Mouse (Mus musculus) adrenal gland, adult 8-10 months (tissue): Measurements from ENCODE around the gene Ina. TPM values are rescaled to one million over a fixed set of nuclear protein-coding genes. Genes with fewer than 3 reads are reported as not detected.
"Not testable (repeated sequence)": the region's sequence is repeated elsewhere in the genome, so short reads cannot be mapped to it uniquely, and the experiment has no call there.

Source experiments
- DNase-seq: peaks from one replicate; pipeline ENCODE4 v3.0.0; 2022
- total RNA-seq, 4 experiments: library from RNA; stranded (reverse); gene quantifications; 2 replicates each; pipeline ENCODE4 v1.2.4; 2022

The Ina gene
- 1 to 10 TPM; 6.1 to 9.9 (median 7.6) TPM for total RNA-seq

DNA sequence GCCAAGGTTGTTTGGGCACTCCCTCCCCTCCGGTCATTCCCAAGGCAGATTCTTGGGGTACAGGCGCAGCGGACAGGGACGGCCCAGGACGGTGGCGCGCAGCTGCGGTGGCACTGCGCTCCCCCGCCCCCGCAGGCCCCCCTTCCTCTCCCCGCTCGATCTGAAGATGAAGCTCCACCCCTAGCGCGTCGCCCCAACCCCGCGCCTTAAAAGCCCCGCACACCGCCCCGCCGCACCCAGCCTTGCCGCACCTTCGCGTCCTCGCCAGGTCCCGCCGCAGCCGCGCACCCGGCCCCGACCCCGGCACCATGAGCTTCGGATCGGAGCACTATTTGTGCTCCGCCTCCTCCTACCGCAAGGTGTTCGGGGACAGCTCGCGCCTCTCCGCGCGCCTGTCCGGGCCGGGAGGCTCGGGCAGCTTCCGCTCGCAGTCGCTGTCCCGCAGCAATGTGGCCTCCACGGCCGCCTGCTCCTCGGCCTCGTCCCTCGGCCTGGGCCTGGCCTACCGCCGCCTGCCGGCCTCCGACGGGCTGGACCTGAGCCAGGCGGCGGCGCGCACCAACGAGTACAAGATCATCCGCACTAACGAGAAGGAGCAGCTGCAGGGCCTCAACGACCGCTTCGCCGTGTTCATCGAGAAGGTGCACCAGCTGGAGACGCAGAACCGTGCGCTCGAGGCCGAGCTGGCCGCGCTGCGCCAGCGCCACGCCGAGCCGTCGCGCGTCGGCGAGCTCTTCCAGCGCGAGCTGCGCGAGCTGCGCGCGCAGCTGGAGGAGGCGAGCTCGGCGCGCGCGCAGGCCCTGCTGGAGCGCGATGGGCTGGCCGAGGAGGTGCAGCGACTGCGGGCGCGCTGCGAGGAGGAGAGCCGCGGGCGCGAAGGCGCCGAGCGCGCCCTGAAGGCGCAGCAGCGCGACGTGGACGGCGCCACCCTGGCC, at the start of gene Ina, which contains the start of gene Nt5c2:
TSS of gene Ina (plus strand) at position 252 of the 935 bp plus-strand sequence.
TSS of gene Nt5c2 (minus strand) at position 707 of the 935 bp plus-strand sequence.
- no peak for DNase-seq

GRCm38 (mm10) chr19:46965496-46965895, 49.0 kb upstream of the Ina start:
- DNase-seq: no peak

DNA sequence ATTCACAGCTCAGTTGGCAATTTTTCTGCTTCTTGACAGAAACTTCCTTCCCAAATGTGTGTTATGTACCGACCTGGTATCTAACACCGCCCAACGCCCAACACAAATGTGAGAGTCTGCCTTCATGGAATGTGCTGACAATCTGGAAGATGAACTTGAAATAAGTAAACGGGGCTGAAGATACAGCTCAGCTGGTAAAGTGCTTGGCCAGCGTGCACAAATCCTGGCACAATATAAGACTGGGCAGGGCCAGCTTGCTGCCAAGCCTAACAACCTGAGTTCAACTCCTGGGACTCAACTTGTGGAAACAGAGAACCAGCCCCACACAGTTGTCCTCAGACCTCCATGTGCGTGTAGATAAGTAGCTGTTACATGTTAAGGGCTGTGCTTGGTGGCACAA, 48.2 kb upstream of the Ina start:
- no peak for DNase-seq

DNA sequence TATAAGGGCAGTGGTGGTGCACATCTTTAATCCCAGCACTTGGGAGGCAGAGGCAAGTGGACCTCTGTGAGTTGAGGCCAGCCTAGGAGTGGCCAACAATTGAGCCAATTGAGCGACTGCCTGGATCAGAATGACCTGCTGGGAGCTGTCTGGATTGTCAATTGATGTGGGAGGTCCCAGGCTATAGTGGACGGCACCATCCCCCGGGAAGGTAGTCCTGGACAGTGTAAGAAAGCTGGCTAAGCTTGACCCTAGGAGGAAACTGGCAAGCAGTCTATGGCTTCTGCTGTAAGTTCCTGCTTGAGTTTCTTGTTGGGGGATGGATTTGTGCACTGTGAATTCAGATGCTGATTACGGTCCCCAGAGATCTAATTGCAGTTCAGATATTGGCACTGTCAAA, 46.6 kb upstream of the Ina start:
- no peak for DNase-seq

- DNase-seq: no peak
Observed at GRCm38 (mm10) chr19:46968833-46969232, 45.7 kb upstream of the Ina start.

DNA sequence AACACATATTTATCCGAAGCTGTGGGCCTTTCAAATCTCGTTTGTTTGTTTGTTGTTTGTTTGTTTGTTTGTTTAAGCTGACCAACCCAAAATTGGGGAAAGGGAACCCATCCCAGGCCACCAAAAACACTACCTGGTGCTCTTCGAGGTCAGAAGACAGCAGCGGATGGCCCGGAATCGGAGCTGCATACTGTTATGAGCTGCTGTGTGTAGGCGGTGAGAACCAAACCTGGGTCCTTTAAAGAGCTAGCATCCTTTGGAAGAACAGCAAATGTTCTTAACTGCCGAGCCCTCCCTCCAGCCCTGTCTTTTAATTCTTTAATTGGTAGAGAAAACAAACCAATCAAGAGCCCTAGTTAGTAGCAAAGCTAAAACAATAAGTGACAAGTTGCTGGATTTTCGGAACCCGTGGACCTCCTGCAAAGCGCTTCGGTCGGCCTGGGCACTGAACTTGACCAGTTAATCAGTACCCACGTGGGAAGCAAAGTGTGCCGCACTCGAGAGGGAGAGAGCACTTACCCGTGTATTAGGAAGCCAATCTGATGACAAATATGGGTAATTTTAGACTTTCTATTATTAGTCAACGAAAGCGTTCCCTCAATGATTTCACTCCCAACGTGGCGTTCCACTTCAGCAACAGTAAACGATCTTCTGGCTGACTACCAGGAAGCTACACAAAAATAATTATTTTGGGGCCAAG, 45.1 kb upstream of the Ina start:
- no peak for DNase-seq

DNA sequence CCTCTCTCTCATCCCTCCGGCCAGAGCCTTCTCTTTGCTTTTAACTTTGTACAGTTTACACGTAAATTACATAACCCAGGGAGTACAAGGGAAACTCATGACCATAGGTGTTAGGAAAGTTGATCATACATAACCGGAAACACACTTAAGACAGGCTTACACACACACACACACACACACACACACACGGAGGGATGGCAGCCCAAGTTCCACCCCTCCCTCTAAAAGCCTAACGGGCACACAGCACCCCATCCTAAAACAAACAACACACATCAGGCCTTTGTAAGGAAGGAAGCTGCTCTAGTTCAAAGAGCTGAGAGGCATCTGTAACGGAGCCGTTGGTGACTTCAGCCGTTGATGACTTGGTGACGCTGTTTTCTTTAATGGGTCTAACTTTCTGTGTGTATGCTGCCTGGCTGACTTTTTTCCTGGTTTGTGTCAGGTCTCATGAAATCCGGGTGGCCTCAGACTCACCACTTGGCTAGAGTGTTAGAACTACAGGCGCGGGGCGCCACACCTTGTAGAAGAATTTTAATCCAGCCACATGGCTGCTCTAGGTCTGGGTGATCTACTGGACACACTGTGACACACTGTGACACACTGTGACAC, 44.3 kb upstream of the Ina start:
- DNase-seq: no peak

GRCm38 (mm10) chr19:46971051-46971689, 43.3 kb upstream of the Ina start:
- no peak for DNase-seq

- no peak for DNase-seq
Observed at GRCm38 (mm10) chr19:46971712-46972111, 42.8 kb upstream of the Ina start.

DNA sequence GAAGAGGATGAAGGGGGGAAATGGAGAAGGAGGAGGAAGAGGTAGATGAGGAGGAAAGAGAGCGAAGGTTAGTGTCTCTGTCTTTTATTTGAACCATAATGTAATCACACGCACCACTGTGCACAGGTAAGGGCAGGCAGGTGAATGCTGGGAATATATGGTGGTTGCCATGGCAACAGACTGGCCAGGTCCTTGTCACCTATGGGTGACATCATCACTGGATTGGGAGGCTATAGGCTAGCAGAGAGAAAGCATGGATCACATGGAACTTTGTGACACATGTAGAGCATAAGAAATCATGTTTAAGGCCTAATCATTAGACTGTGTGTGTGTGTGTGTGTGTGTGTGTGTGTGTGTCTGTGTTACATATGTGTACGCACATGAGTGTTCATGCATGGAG, 42.3 kb upstream of the Ina start:
- no peak for DNase-seq

DNA sequence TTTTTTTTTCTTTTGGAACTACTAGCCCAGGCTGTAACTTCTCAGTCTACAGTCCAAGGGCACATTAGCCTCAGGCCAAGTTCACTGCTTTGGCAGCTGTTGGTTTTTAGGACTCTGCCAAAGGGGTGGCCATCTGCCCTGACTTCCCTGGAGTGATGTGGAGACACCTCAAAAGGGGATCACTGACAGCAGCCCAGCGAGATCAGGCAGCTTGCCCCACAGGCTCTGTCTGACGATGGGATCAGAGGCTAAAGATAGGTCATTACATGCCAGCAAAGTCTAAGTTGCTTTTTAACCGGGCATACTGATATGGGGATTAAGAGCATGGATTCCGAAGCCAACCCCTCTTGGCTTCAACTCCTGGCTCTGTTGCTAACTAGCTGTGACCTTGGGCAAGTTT, 38.9 kb upstream of the Ina start:
- DNase-seq: no peak

DNA sequence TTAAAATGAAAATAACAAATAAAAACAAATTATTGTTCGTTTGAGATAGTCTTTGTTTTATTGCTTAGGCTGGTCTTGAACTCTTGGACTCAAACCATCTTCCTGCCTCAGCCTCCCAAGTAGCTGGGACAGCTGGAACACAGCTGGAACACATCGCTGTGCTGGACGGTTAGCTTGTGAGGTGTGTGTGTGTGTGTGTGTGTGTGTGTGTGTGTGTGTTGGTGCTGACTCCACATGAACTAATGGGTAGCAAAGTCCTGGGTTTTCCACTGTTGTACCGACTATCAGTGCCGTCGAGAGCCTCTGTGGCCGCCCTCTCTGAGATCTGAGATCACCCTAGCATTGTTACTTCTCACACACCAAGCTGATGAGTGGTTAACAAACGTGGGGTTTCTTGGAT, 38.5 kb upstream of the Ina start:
- no peak for DNase-seq

- DNase-seq: no peak
Observed at GRCm38 (mm10) chr19:46976743-46977142, 37.8 kb upstream of the Ina start.

DNA sequence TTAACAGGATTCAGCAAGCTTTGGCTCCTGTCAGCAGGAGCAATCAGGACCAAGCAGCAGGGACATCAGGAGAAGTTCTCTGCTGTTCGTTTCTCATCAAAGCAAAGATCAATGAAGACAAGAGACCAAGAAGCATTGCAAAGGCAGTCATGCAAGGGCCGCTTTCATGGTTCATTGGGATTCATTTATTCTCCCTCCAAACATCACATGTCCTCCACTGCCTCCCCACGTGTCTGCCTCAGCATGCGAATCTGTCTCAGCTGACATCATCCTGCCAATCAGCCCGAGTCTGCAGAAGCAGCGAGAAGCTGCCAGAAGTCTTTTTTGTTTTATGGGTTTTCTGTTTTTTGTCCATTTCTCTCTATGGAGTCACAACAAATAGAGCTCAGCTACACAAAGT, 37.0 kb upstream of the Ina start:
- no peak for DNase-seq

- not testable (repeated sequence) for DNase-seq
Observed at GRCm38 (mm10) chr19:46978069-46978468, 36.4 kb upstream of the Ina start.

DNA sequence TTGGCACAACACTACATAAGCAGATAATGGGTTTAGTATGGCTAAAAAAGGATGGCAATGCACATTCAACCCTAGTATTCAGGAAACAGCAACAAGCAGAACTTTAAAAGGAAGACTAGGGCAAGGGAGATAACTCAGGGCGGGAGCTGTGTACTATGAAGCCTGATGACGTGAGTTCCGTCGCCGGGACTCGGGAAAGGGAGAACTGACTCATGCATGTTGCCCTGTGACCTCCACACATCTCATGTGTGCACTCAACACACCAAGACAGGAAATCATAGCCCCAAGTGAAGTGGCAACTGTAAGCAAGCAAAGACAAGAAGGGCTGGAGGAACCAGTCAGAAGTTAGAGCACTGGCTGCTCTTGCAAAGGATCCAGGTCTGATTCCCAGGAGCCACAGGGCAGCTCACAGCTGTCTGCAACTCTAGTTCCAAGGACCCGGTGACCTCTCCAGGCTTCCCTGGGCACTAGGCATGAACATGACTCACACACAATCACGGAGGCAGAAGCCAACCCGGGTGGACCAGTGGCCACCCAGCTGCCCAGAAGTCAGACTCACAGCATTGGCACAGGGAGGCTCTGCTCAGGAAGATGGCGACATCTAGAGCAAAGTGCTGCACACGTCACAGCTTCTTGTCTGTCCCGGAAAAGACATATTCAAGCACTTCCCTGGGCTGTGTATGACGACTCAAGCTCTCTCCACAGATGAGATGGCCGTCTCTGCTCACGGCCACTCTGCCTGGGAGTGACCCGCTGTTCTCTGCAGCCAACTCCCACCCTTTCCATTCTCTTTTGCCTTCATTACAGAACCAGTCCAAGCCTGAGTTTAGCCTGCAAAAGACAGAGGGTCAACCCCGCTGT, 35.3 kb upstream of the Ina start:
- peak; percentile 61 for DNase-seq

DNA sequence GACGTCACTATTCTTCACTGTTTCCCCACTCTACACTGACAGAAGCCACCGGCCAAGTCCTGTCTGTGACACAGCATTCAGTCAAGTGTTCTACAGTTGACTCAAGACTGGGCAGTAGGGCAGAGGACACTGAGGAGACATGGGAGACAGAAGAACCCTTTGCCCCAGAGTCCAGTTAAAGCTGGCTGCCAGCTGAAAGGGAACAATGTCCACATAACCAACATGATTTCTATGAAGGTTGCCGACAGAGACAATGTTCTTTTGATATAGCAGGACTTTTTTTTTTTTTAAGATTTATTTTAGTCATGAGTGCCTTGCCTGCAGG, 34.8 kb upstream of the Ina start:
- DNase-seq: no peak

GRCm38 (mm10) chr19:46981462-46981861, 33.0 kb upstream of the Ina start:
- no peak for DNase-seq

- DNase-seq: no peak
Observed at GRCm38 (mm10) chr19:46983352-46983965, 31.0 kb upstream of the Ina start.

GRCm38 (mm10) chr19:46983966-46984380, 30.5 kb upstream of the Ina start:
- no peak for DNase-seq
